18 mouse cellular contexts compared by ENCODE assay signal in the genomic region with DNA sequence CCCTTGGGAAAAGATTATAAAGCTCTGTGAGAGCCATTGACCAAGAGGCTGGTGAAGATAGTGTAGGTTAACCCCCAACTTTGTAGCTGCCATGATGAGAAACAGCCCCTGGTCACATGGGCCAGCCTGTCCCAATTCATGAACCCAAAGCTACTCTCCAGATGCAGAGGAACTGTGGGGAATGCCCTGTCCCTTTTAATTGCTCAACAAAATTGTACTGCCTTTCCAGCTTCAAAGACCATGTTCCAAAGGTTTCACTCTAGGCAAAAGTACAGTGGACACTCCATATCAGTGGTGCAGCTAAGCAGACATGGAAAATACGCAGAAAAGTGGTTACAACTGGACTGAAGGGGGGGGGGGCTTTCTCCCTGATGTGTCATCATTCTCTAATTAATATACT. TPM values are rescaled to one million over a fixed set of nuclear protein-coding genes. Genes with fewer than 3 reads are reported as not detected.
"Had no signal": no experiment of that assay in that cellular context is flagged by ENCODE, and none has a peak within 500 bp of the region (broad histone marks: within the 10 kb centered on the region; RNA-seq: fewer than 3 reads in every experiment).

No protein-coding gene starts in this region.

- H3K9me3 ChIP-seq: lung, embryonic 15.5 days; megakaryocyte, embryonic 14.5 days; midbrain, embryonic 13.5 days; midbrain, embryonic 15.5 days; neural tube, embryonic 12.5 days; stomach, embryonic 15.5 days had no signal

- H3K27ac ChIP-seq: lung, embryonic 15.5 days; macrophage; midbrain, embryonic 13.5 days; midbrain, embryonic 15.5 days; neural tube, embryonic 12.5 days; stomach, embryonic 15.5 days; stomach, postnatal 0 days had no signal

- H3K27me3 ChIP-seq: lung, embryonic 15.5 days; midbrain, embryonic 13.5 days; midbrain, embryonic 15.5 days; neural tube, embryonic 12.5 days; stomach, embryonic 15.5 days had no signal

- H3K36me3 ChIP-seq: lung, embryonic 15.5 days; midbrain, embryonic 13.5 days; midbrain, embryonic 15.5 days; neural tube, embryonic 12.5 days; stomach, embryonic 15.5 days had no signal

- H3K4me2 ChIP-seq: lung, embryonic 15.5 days; midbrain, embryonic 11.5 days; midbrain, embryonic 13.5 days; midbrain, embryonic 15.5 days; neural tube, embryonic 12.5 days; stomach, embryonic 15.5 days had no signal

- H3K9ac ChIP-seq: lung, embryonic 15.5 days; midbrain, embryonic 13.5 days; midbrain, embryonic 15.5 days; neural tube, embryonic 12.5 days; stomach, embryonic 15.5 days had no signal

- DNase-seq: lung, adult 2 months; lung, postnatal 14 days; lung, postnatal 36 days; right cerebral cortex, postnatal 14 days; thymus, adult 2 months; thymus, postnatal 25 days; thymus, postnatal 4 days had no signal

- H3K4me1 ChIP-seq: megakaryocyte, embryonic 14.5 days; midbrain, embryonic 13.5 days; midbrain, embryonic 15.5 days; neural tube, embryonic 12.5 days; stomach, embryonic 15.5 days had no signal

- H3K4me3 ChIP-seq: lung, embryonic 15.5 days; megakaryocyte, embryonic 14.5 days; midbrain, embryonic 13.5 days; midbrain, embryonic 15.5 days; neural tube, embryonic 12.5 days; stomach, embryonic 15.5 days had no signal

- ATAC-seq: lung, postnatal 0 days; midbrain, embryonic 13.5 days; midbrain, embryonic 15.5 days had no signal

RNA-seq across cellular contexts. Expression of a gene that starts 53.6 kb away (rescaled TPM):
- total RNA-seq: monocyte, adult 5-6 weeks had no signal
- polyA plus RNA-seq: macrophage had no signal
